Mouse (Mus musculus): ENCODE measurements around the gene Tesk2. TPM values are rescaled to one million over a fixed set of nuclear protein-coding genes. Genes with fewer than 3 reads are reported as not detected.

The Tesk2 gene
- polyA plus RNA-seq, 1 experiment from 2014 or later: 5.1 TPM

DNA sequence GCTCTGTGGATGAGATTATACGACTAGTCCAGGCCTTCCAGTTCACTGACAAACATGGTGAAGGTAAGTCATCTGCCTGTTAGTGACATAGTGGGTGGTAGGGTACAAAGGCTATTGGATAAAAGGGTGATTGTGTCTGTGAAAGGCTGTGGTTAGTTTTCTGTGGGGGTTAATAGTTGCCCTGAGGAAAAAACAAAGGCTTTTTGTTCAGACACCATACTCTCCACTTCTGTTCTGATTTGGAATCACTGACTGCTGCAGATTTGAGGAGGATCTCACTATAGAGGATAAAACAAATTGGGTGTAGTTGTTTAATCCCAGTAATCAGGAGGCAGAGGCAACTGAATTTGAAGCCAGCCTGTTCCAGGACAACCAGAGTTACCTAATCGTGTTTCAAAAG, 27.0 kb upstream of the Tesk2 start:
- no peak for DNase-seq (ENCODE audit: low spot score)
- no peaks in the 10 kb centered on the region for H3K27me3 ChIP-seq (ENCODE audit: insufficient read depth, poor library complexity, severe bottlenecking)
- 86% methylated on average over 2 of the region's 2 CpGs for WGBS

GRCm38 (mm10) chr4:116698693-116699342, 21.9 kb upstream of the Tesk2 start:
- H3K36me3 ChIP-seq: peaks cover 76% of the 10 kb centered on the region
- 41% methylated on average over 2 of the region's 2 CpGs for WGBS

More for the DNA sequence above, 27.0 kb upstream of the Tesk2 start:
- H3K4me3 ChIP-seq: no peak overlapping the region
- H3K27ac ChIP-seq: no peak overlapping the region
- H3K4me1 ChIP-seq: no peaks in the 10 kb centered on the region
- H3K36me3 ChIP-seq: peaks cover 96% of the 10 kb centered on the region
- H3K9me3 ChIP-seq: no peaks in the 10 kb centered on the region

GRCm38 (mm10) chr4:116700964-116701363, 19.8 kb upstream of the Tesk2 start:
- WGBS: 79% methylated on average over 1 of the region's 1 CpGs
- no peak overlapping the region for H3K4me3 ChIP-seq
- no peaks in the 10 kb centered on the region for H3K9me3 ChIP-seq
- no peaks in the 10 kb centered on the region for H3K27me3 ChIP-seq (ENCODE audit: insufficient read depth, poor library complexity, severe bottlenecking)
- DNase-seq (ENCODE audit: low spot score): no peak
- H3K36me3 ChIP-seq: peaks cover 66% of the 10 kb centered on the region
- no peaks in the 10 kb centered on the region for H3K4me1 ChIP-seq
- H3K27ac ChIP-seq: no peak overlapping the region

More at GRCm38 (mm10) chr4:116698693-116699342, 21.9 kb upstream of the Tesk2 start:
- Histone ChIP-seq H3K4me1 (no peaks in the 10 kb centered on the region), H3K4me3 (no peak overlapping the region), H3K27me3 (ENCODE audit: insufficient read depth, poor library complexity, severe bottlenecking) (no peaks in the 10 kb centered on the region), H3K27ac (no peak overlapping the region), H3K9me3 (no peaks in the 10 kb centered on the region)
- no peak for DNase-seq (ENCODE audit: low spot score)

DNA sequence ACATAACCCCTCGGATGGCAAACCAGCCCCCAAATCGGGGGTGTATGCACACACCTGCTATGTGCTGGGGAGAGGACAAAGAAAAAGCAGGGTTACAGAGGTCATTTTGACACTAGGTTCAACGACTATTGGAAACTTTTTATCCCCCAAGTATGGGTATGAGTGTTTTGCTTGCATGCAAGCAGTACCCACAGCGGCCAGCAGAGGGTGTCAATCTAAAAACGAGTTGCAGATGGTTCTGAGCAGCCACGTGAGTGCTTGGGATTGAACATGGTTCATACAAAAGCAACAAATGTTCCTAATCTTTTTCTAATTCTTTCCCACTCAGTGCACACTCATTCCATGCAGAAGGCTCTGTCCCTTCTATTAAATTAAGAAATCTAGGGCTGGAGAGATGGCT, 16.9 kb upstream of the Tesk2 start:
- 40% methylated on average over 6 of the region's 6 CpGs for WGBS
- Histone ChIP-seq H3K27ac (no peak overlapping the region), H3K36me3 (peaks cover 40% of the 10 kb centered on the region), H3K9me3 (no peaks in the 10 kb centered on the region), H3K27me3 (ENCODE audit: insufficient read depth, poor library complexity, severe bottlenecking) (no peaks in the 10 kb centered on the region), H3K4me3 (no peak overlapping the region), H3K4me1 (peaks cover 7% of the 10 kb centered on the region)
- peak; percentile 81 for DNase-seq (ENCODE audit: low spot score)

GRCm38 (mm10) chr4:116707666-116708065, 13.1 kb upstream of the Tesk2 start:
- no peaks in the 10 kb centered on the region for H3K27me3 ChIP-seq (ENCODE audit: insufficient read depth, poor library complexity, severe bottlenecking)
- H3K27ac ChIP-seq: peak overlapping the region; percentile 90
- H3K4me1 ChIP-seq: peaks cover 18% of the 10 kb centered on the region
- 21% methylated on average over 9 of the region's 9 CpGs for WGBS
- DNase-seq (ENCODE audit: low spot score): no peak
- peaks cover 23% of the 10 kb centered on the region for H3K36me3 ChIP-seq
- H3K9me3 ChIP-seq: no peaks in the 10 kb centered on the region
- peak overlapping the region; percentile 74 for H3K4me3 ChIP-seq

GRCm38 (mm10) chr4:116708201-116708764, 12.5 kb upstream of the Tesk2 start, which contains the start of the genes Mmachc and Ccdc163:
TSS of gene Mmachc (minus strand) at chr4:116708406.
TSS of gene Ccdc163 (plus strand) at chr4:116708509.
- peak within 1 kb of the TSS; percentile 90 for H3K27ac ChIP-seq
- under 1% methylated on average over 29 of the region's 29 CpGs for WGBS

GRCm38 (mm10) chr4:116708791-116709390, 11.9 kb upstream of the Tesk2 start:
- Histone ChIP-seq H3K27me3 (ENCODE audit: insufficient read depth, poor library complexity, severe bottlenecking) (no peaks in the 10 kb centered on the region), H3K27ac (peak overlapping the region; percentile 69), H3K36me3 (peaks cover 15% of the 10 kb centered on the region), H3K4me3 (peak overlapping the region; percentile 74), H3K4me1 (peaks cover 18% of the 10 kb centered on the region), H3K9me3 (no peaks in the 10 kb centered on the region)
- 8% methylated on average over 9 of the region's 9 CpGs for WGBS
- DNase-seq (ENCODE audit: low spot score): no peak

More at GRCm38 (mm10) chr4:116708201-116708764, 12.5 kb upstream of the Tesk2 start, which contains the start of the genes Mmachc and Ccdc163:
- Histone ChIP-seq H3K36me3 (peaks cover 21% of the 10 kb centered on the region), H3K27me3 (ENCODE audit: insufficient read depth, poor library complexity, severe bottlenecking) (no peaks in the 10 kb centered on the region), H3K9me3 (no peaks in the 10 kb centered on the region), H3K4me1 (peaks cover 18% of the 10 kb centered on the region), H3K4me3 (peak within 1 kb of the TSS; percentile 74)
- peak; percentile 99 for DNase-seq (ENCODE audit: low spot score)

GRCm38 (mm10) chr4:116710154-116710553, 10.6 kb upstream of the Tesk2 start:
- 92% methylated on average over 2 of the region's 2 CpGs for WGBS
- H3K36me3 ChIP-seq: peaks cover 11% of the 10 kb centered on the region
- H3K27ac ChIP-seq: no peak overlapping the region
- H3K9me3 ChIP-seq: no peaks in the 10 kb centered on the region
- no peaks in the 10 kb centered on the region for H3K27me3 ChIP-seq (ENCODE audit: insufficient read depth, poor library complexity, severe bottlenecking)
- peaks cover 18% of the 10 kb centered on the region for H3K4me1 ChIP-seq
- H3K4me3 ChIP-seq: no peak overlapping the region
- no peak for DNase-seq (ENCODE audit: low spot score)

DNA sequence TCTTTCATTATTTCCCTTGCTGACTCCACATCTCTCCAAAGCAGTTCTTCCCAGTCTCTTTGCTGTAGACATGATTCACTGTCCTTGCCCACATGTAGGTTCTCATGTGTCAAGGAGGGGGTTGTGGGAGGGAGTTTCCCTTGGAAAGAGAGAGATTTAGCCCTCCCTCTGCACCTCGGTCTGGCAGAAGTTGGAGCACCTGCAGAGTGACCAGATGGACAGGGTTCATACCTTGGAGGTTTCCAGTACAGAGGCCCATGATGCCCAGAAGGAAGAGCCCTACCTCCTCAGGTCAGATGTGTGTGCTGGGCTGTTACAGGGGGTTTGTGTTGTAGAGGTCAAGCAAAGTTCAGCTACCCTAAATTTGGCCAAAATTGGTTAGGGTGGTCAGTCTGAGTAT, 8.2 kb upstream of the Tesk2 start:
- 82% methylated on average over 1 of the region's 1 CpGs for WGBS

DNA sequence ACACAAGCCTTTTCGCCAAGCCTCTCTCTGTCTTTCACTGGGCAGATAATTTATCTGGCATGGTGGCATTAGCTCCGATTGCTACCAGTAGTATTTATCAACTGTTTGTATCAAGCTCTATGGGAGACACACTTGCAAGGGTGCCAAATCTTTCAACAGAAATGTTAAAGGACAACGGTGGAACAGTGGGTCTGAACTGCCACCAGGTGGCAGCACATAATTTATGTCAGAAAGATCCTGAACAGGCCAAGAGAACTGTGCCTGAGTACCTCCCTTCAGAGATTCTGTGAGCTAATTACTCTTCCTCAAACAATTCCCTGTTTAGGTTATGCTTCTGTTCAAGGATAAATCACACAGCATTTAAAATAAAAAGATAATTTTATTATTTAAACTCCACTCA, 1.4 kb upstream of the Tesk2 start:
- Histone ChIP-seq H3K4me1 (peaks cover 13% of the 10 kb centered on the region), H3K27me3 (ENCODE audit: insufficient read depth, poor library complexity, severe bottlenecking) (no peaks in the 10 kb centered on the region), H3K9me3 (no peaks in the 10 kb centered on the region), H3K27ac (no peak overlapping the region), H3K4me3 (no peak overlapping the region), H3K36me3 (peaks cover 17% of the 10 kb centered on the region)
- DNase-seq (ENCODE audit: low spot score): no peak
- 16% methylated on average over 3 of the region's 3 CpGs for WGBS

More for the DNA sequence above, 8.2 kb upstream of the Tesk2 start:
- Histone ChIP-seq H3K36me3 (peaks cover 21% of the 10 kb centered on the region), H3K4me3 (no peak overlapping the region), H3K27me3 (ENCODE audit: insufficient read depth, poor library complexity, severe bottlenecking) (no peaks in the 10 kb centered on the region), H3K4me1 (peaks cover 13% of the 10 kb centered on the region), H3K27ac (no peak overlapping the region), H3K9me3 (no peaks in the 10 kb centered on the region)
- no peak for DNase-seq (ENCODE audit: low spot score)

GRCm38 (mm10) chr4:116721098-116721628, 415 bp downstream of the Tesk2 start:
- Histone ChIP-seq H3K36me3 (peaks cover 1% of the 10 kb centered on the region; the same call in 1 of the 2 replicates), H3K27ac (peak overlapping the region; percentile 91), H3K4me1 (peaks cover 13% of the 10 kb centered on the region), H3K27me3 (ENCODE audit: insufficient read depth, poor library complexity, severe bottlenecking) (no peaks in the 10 kb centered on the region), H3K9me3 (no peaks in the 10 kb centered on the region), H3K4me3 (peak overlapping the region; percentile 92)
- DNase-seq (ENCODE audit: low spot score): no peak
- WGBS: 0% methylated on average over 29 of the region's 29 CpGs

GRCm38 (mm10) chr4:116722230-116722629, 1.5 kb downstream of the Tesk2 start:
- no peak for DNase-seq (ENCODE audit: low spot score)
- H3K27ac ChIP-seq: no peak overlapping the region
- peak overlapping the region; percentile 92 for H3K4me3 ChIP-seq
- H3K9me3 ChIP-seq: no peaks in the 10 kb centered on the region
- H3K27me3 ChIP-seq (ENCODE audit: insufficient read depth, poor library complexity, severe bottlenecking): no peaks in the 10 kb centered on the region
- H3K36me3 ChIP-seq: no peaks in the 10 kb centered on the region
- 24% methylated on average over 7 of the region's 7 CpGs for WGBS
- peaks cover 13% of the 10 kb centered on the region for H3K4me1 ChIP-seq

DNA sequence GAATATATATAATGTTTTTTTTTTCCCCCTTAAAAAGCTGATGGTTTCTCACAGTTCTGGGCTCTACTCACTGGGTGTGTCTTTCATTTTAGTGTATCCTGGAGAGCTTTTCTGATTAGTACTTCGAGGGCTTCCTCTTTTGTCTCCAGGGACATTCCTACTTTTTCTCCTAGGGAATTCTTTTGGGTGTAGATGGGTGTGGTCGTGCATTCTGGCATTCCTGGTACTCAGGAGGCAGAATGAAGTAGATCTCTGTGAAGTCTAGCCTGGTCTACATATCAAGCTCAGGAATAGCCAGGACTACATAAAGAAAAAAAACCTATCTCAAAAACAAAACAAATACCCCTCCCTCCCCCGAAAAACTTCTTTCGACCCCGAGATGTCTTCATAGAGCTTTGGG, 4.7 kb downstream of the Tesk2 start:
- peaks cover 10% of the 10 kb centered on the region for H3K4me1 ChIP-seq
- no peak overlapping the region for H3K4me3 ChIP-seq
- DNase-seq (ENCODE audit: low spot score): no peak
- no peaks in the 10 kb centered on the region for H3K9me3 ChIP-seq
- H3K36me3 ChIP-seq: no peaks in the 10 kb centered on the region
- no peaks in the 10 kb centered on the region for H3K27me3 ChIP-seq (ENCODE audit: insufficient read depth, poor library complexity, severe bottlenecking)
- WGBS: 73% methylated on average over 5 of the region's 5 CpGs
- H3K27ac ChIP-seq: no peak overlapping the region

Measured in heart, embryonic 10.5 days (tissue).